Mouse (Mus musculus): ENCODE measurements around the gene Ssbp2. TPM values are rescaled to one million over a fixed set of nuclear protein-coding genes. Genes with fewer than 3 reads are reported as not detected.

The Ssbp2 gene
- polyA plus RNA-seq, 1 experiment from 2014 or later: 119 TPM

DNA sequence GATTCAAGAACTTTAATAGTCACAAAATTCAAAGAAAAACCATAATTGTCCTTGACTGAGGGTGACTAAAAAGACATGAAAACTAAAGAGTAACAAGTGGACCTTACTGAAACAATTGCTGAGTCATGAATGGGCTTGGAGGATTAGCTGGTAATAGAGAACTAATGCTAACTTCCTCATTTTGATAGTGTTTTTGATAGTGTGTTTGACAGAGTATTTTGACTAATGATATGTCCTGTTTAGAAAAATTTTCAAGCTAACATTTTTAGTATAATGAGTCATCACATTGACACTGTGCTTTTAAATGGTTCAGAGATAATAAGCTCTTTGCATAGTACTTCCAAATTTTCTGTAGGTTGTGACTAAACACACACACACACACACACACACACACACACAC lies 267.8 kb downstream of the Ssbp2 start:
- Histone ChIP-seq H3K4me1 (ENCODE audit: control insufficient read depth, insufficient read depth, low read length) (no peaks in the 10 kb centered on the region), H3K27ac (ENCODE audit: low read length) (no peak overlapping the region), H3K9me3 (replicated peaks; ENCODE audit: control insufficient read depth, low read length) (no peaks in the 10 kb centered on the region), H3K9ac (ENCODE audit: low read length) (no peak overlapping the region), H3K36me3 (ENCODE audit: control insufficient read depth, insufficient read depth, low read length) (no peaks in the 10 kb centered on the region), H3K4me3 (replicated peaks; ENCODE audit: low read length) (no peak overlapping the region), H3K4me2 (ENCODE audit: low read depth, low read length) (no peak overlapping the region), H3K27me3 (ENCODE audit: control insufficient read depth, insufficient read depth, low read length) (no peaks in the 10 kb centered on the region)
- no peak for ATAC-seq (ENCODE audit: insufficient read depth, low FRiP score)

GRCm38 (mm10) chr13:91737191-91737590 lies 277.1 kb downstream of the Ssbp2 start:
- peaks cover 7% of the 10 kb centered on the region; the same call in 1 of the 2 replicates for H3K4me1 ChIP-seq (ENCODE audit: control insufficient read depth, insufficient read depth, low read length)
- H3K9me3 ChIP-seq (replicated peaks; ENCODE audit: control insufficient read depth, low read length): no peaks in the 10 kb centered on the region
- H3K4me2 ChIP-seq (ENCODE audit: low read depth, low read length): no peak overlapping the region
- no peak overlapping the region for H3K27ac ChIP-seq (ENCODE audit: low read length)
- peaks cover 5% of the 10 kb centered on the region for H3K27me3 ChIP-seq (ENCODE audit: control insufficient read depth, insufficient read depth, low read length)
- no peak for ATAC-seq (ENCODE audit: insufficient read depth, low FRiP score)
- no peak overlapping the region for H3K4me3 ChIP-seq (replicated peaks; ENCODE audit: low read length)
- no peaks in the 10 kb centered on the region for H3K36me3 ChIP-seq (ENCODE audit: control insufficient read depth, insufficient read depth, low read length)
- 92% methylated on average over 1 of the region's 1 CpGs for WGBS
- H3K9ac ChIP-seq (ENCODE audit: low read length): no peak overlapping the region

DNA sequence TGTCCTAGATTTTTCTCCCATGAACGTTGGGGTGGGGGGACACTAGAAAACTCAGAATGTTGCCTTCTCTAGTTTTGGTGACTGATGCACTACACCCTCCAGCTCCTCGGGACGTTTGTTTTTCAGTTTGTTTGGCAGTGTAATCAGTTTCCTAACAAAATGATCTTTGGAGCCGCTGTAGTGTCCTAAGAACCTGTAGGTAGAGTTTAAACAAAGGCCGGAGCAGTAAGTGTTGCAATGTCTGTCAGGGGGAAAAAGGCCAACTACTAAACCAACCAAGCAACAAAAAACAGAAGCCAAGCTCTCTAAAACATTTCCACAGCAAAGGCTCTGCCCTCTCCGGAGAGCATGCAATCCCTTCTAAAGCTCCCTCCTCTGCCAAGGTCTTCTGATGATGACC lies 280.8 kb downstream of the Ssbp2 start:
- Histone ChIP-seq H3K4me3 (replicated peaks; ENCODE audit: low read length) (peak overlapping the region; percentile 48), H3K9ac (ENCODE audit: low read length) (no peak overlapping the region), H3K4me1 (ENCODE audit: control insufficient read depth, insufficient read depth, low read length) (peaks cover 7% of the 10 kb centered on the region; the same call in 1 of the 2 replicates), H3K36me3 (ENCODE audit: control insufficient read depth, insufficient read depth, low read length) (no peaks in the 10 kb centered on the region), H3K9me3 (replicated peaks; ENCODE audit: control insufficient read depth, low read length) (no peaks in the 10 kb centered on the region), H3K27me3 (ENCODE audit: control insufficient read depth, insufficient read depth, low read length) (peaks cover 5% of the 10 kb centered on the region), H3K27ac (ENCODE audit: low read length) (no peak overlapping the region), H3K4me2 (ENCODE audit: low read depth, low read length) (peak overlapping the region; percentile 83)
- WGBS: 58% methylated on average over 6 of the region's 6 CpGs
- no peak for ATAC-seq (ENCODE audit: insufficient read depth, low FRiP score)

DNA sequence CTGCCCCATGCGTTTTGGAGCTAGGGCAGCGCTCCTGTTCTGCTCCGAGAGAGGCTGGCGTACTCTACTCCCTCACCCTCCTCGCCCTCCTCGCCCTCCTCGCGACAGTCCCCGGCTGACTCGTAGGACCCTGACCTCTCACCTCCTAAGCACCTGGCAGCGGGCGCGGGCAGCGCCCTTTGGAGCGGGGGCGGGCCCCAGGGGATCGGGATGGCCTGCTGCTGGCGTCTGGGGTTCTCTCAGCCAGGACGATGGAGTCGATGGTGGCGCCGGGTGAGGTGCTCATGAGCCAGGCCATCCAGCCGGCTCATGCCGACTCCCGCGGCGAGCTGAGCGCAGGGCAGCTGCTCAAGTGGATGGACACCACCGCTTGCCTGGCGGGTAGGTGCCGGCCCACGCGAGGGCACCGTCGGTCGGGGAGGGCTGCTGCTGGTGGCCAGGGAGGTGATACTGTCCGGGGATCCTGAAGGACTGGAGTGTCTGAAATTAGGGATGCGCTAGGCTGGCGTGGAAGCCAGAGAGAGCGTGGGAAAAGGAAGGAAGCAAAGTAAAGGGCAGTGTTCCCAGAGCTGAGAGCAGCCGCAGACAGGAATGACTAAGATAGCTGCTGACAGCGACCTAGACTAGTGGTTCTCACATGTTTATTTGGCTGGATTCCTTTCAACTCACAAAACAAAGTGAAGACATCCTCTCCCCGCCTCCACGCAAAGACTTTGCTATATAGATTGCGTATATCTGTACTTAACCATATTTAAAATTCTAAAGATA lies 281.4 kb downstream of the Ssbp2 start, which contains the start of gene Acot12:
TSS of gene Acot12 (plus strand) at position 233 of the 768 bp plus-strand sequence.
- Histone ChIP-seq H3K27ac (ENCODE audit: low read length) (no peak within 1 kb of the TSS), H3K27me3 (ENCODE audit: control insufficient read depth, insufficient read depth, low read length) (peaks cover 5% of the 10 kb centered on the region), H3K9me3 (replicated peaks; ENCODE audit: control insufficient read depth, low read length) (no peaks in the 10 kb centered on the region), H3K36me3 (ENCODE audit: control insufficient read depth, insufficient read depth, low read length) (no peaks in the 10 kb centered on the region), H3K4me1 (ENCODE audit: control insufficient read depth, insufficient read depth, low read length) (peaks cover 7% of the 10 kb centered on the region; the same call in 1 of the 2 replicates), H3K4me3 (replicated peaks; ENCODE audit: low read length) (peak within 1 kb of the TSS; percentile 48), H3K9ac (ENCODE audit: low read length) (peak within 1 kb of the TSS; percentile 68), H3K4me2 (ENCODE audit: low read depth, low read length) (peak within 1 kb of the TSS; percentile 83)
- ATAC-seq (ENCODE audit: insufficient read depth, low FRiP score): peak; percentile 69
- 9% methylated on average over 45 of the region's 45 CpGs for WGBS

DNA sequence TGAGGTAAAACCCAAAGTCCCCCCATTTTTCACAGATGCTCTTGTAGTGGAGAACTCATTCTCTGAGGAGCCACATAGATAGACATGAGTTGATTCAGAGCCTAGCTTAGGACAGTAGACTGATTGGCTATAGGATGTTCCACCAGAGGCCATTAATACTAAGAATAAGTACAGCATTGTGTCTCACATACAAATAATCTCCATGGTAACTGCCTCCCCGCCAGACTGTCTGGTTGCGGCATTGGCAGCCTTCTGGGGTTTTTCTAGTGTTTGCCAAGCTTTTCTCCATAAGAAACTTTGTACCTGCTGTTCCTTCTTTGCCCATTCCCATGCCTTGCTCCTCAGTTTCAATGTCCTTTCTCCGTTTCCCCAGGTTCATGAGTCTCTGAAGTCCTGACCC lies 283.1 kb downstream of the Ssbp2 start:
- Histone ChIP-seq H3K27me3 (ENCODE audit: control insufficient read depth, insufficient read depth, low read length) (peaks cover 5% of the 10 kb centered on the region), H3K27ac (ENCODE audit: low read length) (no peak overlapping the region), H3K4me3 (replicated peaks; ENCODE audit: low read length) (no peak overlapping the region), H3K4me2 (ENCODE audit: low read depth, low read length) (no peak overlapping the region), H3K9me3 (replicated peaks; ENCODE audit: control insufficient read depth, low read length) (no peaks in the 10 kb centered on the region), H3K9ac (ENCODE audit: low read length) (no peak overlapping the region), H3K4me1 (ENCODE audit: control insufficient read depth, insufficient read depth, low read length) (peaks cover 7% of the 10 kb centered on the region; the same call in 1 of the 2 replicates), H3K36me3 (ENCODE audit: control insufficient read depth, insufficient read depth, low read length) (no peaks in the 10 kb centered on the region)
- ATAC-seq (ENCODE audit: insufficient read depth, low FRiP score): no peak
- WGBS: 88% methylated on average over 3 of the region's 3 CpGs

DNA sequence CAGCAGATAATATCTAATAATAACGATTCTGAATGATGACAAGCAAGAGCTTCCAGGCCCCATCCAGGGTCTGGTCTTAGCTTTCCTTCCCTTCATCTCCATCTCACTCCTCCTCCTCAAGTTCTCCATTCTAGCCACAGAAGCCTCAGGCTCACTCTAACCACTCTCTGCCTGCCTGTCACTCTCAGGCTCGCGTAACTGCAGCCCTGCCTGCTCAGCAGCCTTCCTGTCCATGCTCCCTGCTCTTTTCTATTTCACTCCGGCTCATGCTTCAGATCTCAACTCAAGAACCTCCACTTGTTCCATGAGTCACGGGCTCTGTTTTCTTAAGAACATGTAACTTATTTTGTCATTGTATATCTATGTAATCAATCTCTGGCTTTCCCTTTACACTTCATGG lies 286.4 kb downstream of the Ssbp2 start:
- WGBS: 79% methylated on average over 5 of the region's 5 CpGs
- no peak overlapping the region for H3K4me2 ChIP-seq (ENCODE audit: low read depth, low read length)
- no peak overlapping the region for H3K9ac ChIP-seq (ENCODE audit: low read length)
- no peaks in the 10 kb centered on the region for H3K9me3 ChIP-seq (replicated peaks; ENCODE audit: control insufficient read depth, low read length)
- H3K4me3 ChIP-seq (replicated peaks; ENCODE audit: low read length): no peak overlapping the region
- H3K27ac ChIP-seq (ENCODE audit: low read length): no peak overlapping the region
- ATAC-seq (ENCODE audit: insufficient read depth, low FRiP score): no peak
- no peaks in the 10 kb centered on the region for H3K36me3 ChIP-seq (ENCODE audit: control insufficient read depth, insufficient read depth, low read length)
- H3K4me1 ChIP-seq (ENCODE audit: control insufficient read depth, insufficient read depth, low read length): 0 out of 2 replicates have a peak, but pooled peaks cover 2% of the 10 kb centered on the region
- H3K27me3 ChIP-seq (ENCODE audit: control insufficient read depth, insufficient read depth, low read length): peaks cover 2% of the 10 kb centered on the region

DNA sequence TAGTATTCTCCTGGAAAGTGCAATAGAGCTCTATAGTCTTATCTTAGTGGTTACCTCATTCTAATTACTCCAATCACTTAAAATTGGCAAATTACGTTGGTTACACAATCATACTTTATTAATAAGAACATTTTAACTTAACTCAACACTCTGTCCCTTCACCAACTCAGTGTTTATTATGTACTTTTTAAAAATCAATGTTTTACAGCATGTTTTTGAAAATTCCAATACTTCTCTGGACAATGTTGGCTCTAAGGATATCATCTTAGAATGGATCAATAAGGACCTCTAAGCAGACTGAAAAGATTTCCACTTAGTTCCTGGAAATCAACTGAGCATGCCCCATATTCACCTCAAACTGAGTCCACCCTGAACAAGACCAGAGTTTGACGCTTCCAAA lies 288.3 kb downstream of the Ssbp2 start:
- Histone ChIP-seq H3K36me3 (ENCODE audit: control insufficient read depth, insufficient read depth, low read length) (no peaks in the 10 kb centered on the region), H3K27ac (ENCODE audit: low read length) (no peak overlapping the region), H3K27me3 (ENCODE audit: control insufficient read depth, insufficient read depth, low read length) (no peaks in the 10 kb centered on the region), H3K9me3 (replicated peaks; ENCODE audit: control insufficient read depth, low read length) (no peaks in the 10 kb centered on the region), H3K4me3 (replicated peaks; ENCODE audit: low read length) (no peak overlapping the region), H3K4me1 (ENCODE audit: control insufficient read depth, insufficient read depth, low read length) (no peaks in the 10 kb centered on the region), H3K9ac (ENCODE audit: low read length) (no peak overlapping the region), H3K4me2 (ENCODE audit: low read depth, low read length) (no peak overlapping the region)
- WGBS: 86% methylated on average over 2 of the region's 2 CpGs
- ATAC-seq (ENCODE audit: insufficient read depth, low FRiP score): no peak

DNA sequence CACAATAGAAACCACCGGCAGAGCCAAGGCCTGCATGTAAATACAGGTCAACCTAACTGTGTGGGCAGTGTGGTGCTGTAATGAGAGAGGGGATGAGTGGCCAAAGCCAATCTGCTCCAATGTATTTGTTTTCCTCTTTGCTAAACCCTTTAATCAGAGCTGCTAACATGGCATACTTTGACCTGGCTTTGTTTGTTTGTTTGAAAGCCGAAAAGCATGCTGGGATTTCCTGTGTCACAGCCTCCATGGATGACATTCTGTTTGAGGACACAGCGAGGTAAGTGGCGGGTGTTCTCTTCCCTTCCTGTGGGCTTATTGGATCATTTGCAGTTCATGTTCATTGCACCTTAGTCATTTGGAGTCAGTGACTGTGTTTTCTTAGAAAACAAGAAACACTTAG lies 289.9 kb downstream of the Ssbp2 start:
- H3K4me1 ChIP-seq (ENCODE audit: control insufficient read depth, insufficient read depth, low read length): no peaks in the 10 kb centered on the region
- H3K4me2 ChIP-seq (ENCODE audit: low read depth, low read length): no peak overlapping the region
- no peak overlapping the region for H3K27ac ChIP-seq (ENCODE audit: low read length)
- no peaks in the 10 kb centered on the region for H3K27me3 ChIP-seq (ENCODE audit: control insufficient read depth, insufficient read depth, low read length)
- H3K9ac ChIP-seq (ENCODE audit: low read length): no peak overlapping the region
- no peak for ATAC-seq (ENCODE audit: insufficient read depth, low FRiP score)
- no peak overlapping the region for H3K4me3 ChIP-seq (replicated peaks; ENCODE audit: low read length)
- 74% methylated on average over 4 of the region's 4 CpGs for WGBS
- no peaks in the 10 kb centered on the region for H3K9me3 ChIP-seq (replicated peaks; ENCODE audit: control insufficient read depth, low read length)
- H3K36me3 ChIP-seq (ENCODE audit: control insufficient read depth, insufficient read depth, low read length): no peaks in the 10 kb centered on the region

All from stomach, embryonic 16.5 days (tissue).